In genomic region chr4:128609925-128610402, GRCm38 (mm10) we compare ENCODE assay signal across 8 mouse cellular contexts. TPM values are rescaled to one million over a fixed set of nuclear protein-coding genes. Genes with fewer than 3 reads are reported as not detected.
DNase-seq lines count a peak whose midpoint lies in the region; ATAC-seq lines count a peak whose summit lies in the region.

Gene Zscan20, minus strand, starts transcription at chr4:128610098.

- WGBS in hindbrain, embryonic 11.5 days = under 1% methylated on average over 23 of the region's 24 CpGs

- H3K27me3 ChIP-seq in hindbrain, embryonic 11.5 days (ENCODE audit: control insufficient read depth, insufficient read depth, low read length) = no peaks in the 10 kb centered on the region

- no peak within 1 kb of the TSS for H3K27ac ChIP-seq in hindbrain, embryonic 11.5 days (ENCODE audit: low read depth, low read length)

- peak; percentile 98 for DNase-seq in Muller cell, postnatal 12 days (ENCODE audit: inconsistent ontology term)
- DNase-seq in cerebellum, adult 9-11 months = peak; percentile 99
- DNase-seq in frontal cortex, adult 2 months (ENCODE audit: extremely low spot score in 1 of 2, low spot score in 1 of 2) = peak; percentile 98 to 99
- DNase-seq in hindbrain, embryonic 11.5 days (ENCODE audit: low spot score) = peak; percentile 97
- DNase-seq in layer of hippocampus, postnatal 10 days (ENCODE audit: low spot score in 2 of 2) = peak; percentile 92 to 94
- DNase-seq in lung, postnatal 10 days = peak; percentile 98
- DNase-seq in ovary, postnatal 36 days (ENCODE audit: low spot score) = peak; percentile 91
- peak; percentile 94 for DNase-seq in thymus, postnatal 25 days

- peak; percentile 96 for ATAC-seq in hindbrain, embryonic 11.5 days (ENCODE audit: low FRiP score)

- no peaks in the 10 kb centered on the region for H3K4me1 ChIP-seq in hindbrain, embryonic 11.5 days (replicated peaks; ENCODE audit: control insufficient read depth, insufficient read depth, low read length)

- H3K4me3 ChIP-seq in hindbrain, embryonic 11.5 days (ENCODE audit: low read depth, low read length) = peak within 1 kb of the TSS; percentile 58

- peak within 1 kb of the TSS; percentile 59 for H3K9ac ChIP-seq in hindbrain, embryonic 11.5 days (ENCODE audit: low read depth, low read length)

- no peaks in the 10 kb centered on the region for H3K36me3 ChIP-seq in hindbrain, embryonic 11.5 days (ENCODE audit: control insufficient read depth, insufficient read depth, low read length)

- peak within 1 kb of the TSS; percentile 68 for H3K4me2 ChIP-seq in hindbrain, embryonic 11.5 days (replicated peaks; ENCODE audit: low read depth, low read length)

- no peaks in the 10 kb centered on the region for H3K9me3 ChIP-seq in hindbrain, embryonic 11.5 days (ENCODE audit: control insufficient read depth, low read length)

RNA-seq across cellular contexts. Expression of gene Zscan20, which starts in this region (rescaled TPM):
- polyA plus RNA-seq in frontal cortex, adult 2 months (2012; rRNA removed) = 4.1 and 4.6 TPM in 2 replicates
- 4.3 and 4.4 TPM in 2 replicates for polyA plus RNA-seq in hindbrain, embryonic 11.5 days (2014; fragmentation: Nextera tagmentation; extraction: Ambion mirVana)
- total RNA-seq in layer of hippocampus, postnatal 10 days (2021) = 1 to 10 TPM; 5.4 to 7.7 TPM
